Mouse (Mus musculus): ENCODE results near the gene Cnnm2.

DNA sequence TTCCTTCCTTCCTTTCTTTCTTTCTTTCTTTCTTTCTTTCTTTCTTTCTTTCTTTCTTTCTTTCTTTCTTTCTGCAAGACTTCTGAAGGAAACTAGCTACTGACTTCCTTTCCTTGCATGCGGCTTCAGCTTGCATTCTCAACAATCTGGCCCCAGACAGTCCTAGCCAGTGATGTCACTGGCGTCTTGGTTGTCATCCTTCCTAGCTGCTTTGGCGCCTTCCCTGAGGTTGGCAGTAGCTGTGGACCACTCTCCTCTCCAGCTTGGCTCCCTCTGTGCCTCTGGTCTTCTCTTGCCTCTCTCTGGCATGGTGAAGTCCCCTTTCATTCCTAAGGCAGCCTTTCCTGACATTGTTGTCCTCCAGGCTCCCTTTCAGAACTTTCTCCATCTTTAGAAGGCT is 15.5 kb downstream of the Cnnm2 start:
- TF ChIP-seq CTCF (IDR thresholded peaks at IDR 0.05; ENCODE audit: low read depth, low read length) (no peak), POLR2A (IDR thresholded peaks at IDR 0.05; ENCODE audit: extremely low read depth, insufficient read depth, low read length) (no peak)
